Mouse (Mus musculus) kidney, adult 9 months (tissue): ENCODE measurements around the gene Cnih3.
A peak's percentile ranks its signal among the peaks of the same experiment; 100 is the strongest.

Source experiments
- DNase-seq: peaks from one replicate; pipeline ENCODE4 v3.0.0; 2022

Cnih3 gene

GRCm38 (mm10) chr1:181407281-181407680 lies 54.9 kb downstream of the Cnih3 start:
- no peak for DNase-seq

GRCm38 (mm10) chr1:181408086-181408975 lies 55.9 kb downstream of the Cnih3 start:
- DNase-seq = no peak

GRCm38 (mm10) chr1:181409693-181410092 lies 57.3 kb downstream of the Cnih3 start:
- DNase-seq = no peak

- DNase-seq = no peak
These were observed 58.3 kb downstream of the Cnih3 start for GRCm38 (mm10) chr1:181410647-181411254.

GRCm38 (mm10) chr1:181414985-181415384 lies 62.6 kb downstream of the Cnih3 start:
- DNase-seq = no peak

GRCm38 (mm10) chr1:181416841-181417240 lies 64.4 kb downstream of the Cnih3 start:
- no peak for DNase-seq

GRCm38 (mm10) chr1:181417937-181418523 lies 65.6 kb downstream of the Cnih3 start:
- DNase-seq = peak; percentile 60

GRCm38 (mm10) chr1:181420080-181420536 lies 67.7 kb downstream of the Cnih3 start:
- no peak for DNase-seq

- no peak for DNase-seq
These were observed 70.4 kb downstream of the Cnih3 start for GRCm38 (mm10) chr1:181422796-181423195.

- DNase-seq = no peak
These were observed 72.5 kb downstream of the Cnih3 start for GRCm38 (mm10) chr1:181424922-181425321.

GRCm38 (mm10) chr1:181425388-181425787 lies 73.0 kb downstream of the Cnih3 start:
- DNase-seq = no peak

- DNase-seq = no peak
These were observed 74.0 kb downstream of the Cnih3 start for GRCm38 (mm10) chr1:181426406-181426805.

- no peak for DNase-seq
These were observed 80.8 kb downstream of the Cnih3 start for GRCm38 (mm10) chr1:181433263-181433662.

GRCm38 (mm10) chr1:181435414-181435813 lies 83.0 kb downstream of the Cnih3 start:
- no peak for DNase-seq

GRCm38 (mm10) chr1:181440982-181441603 lies 88.7 kb downstream of the Cnih3 start:
- DNase-seq = peak; percentile 14

GRCm38 (mm10) chr1:181441654-181442241 lies 89.3 kb downstream of the Cnih3 start:
- DNase-seq = peak; percentile 58

GRCm38 (mm10) chr1:181445041-181445440 lies 92.6 kb downstream of the Cnih3 start:
- no peak for DNase-seq

- DNase-seq = peak; percentile 77
These were observed 93.3 kb downstream of the Cnih3 start for GRCm38 (mm10) chr1:181445630-181446257.

- peak; percentile 61 for DNase-seq
These were observed 94.2 kb downstream of the Cnih3 start for GRCm38 (mm10) chr1:181446591-181447114.

- no peak for DNase-seq
These were observed 95.1 kb downstream of the Cnih3 start for GRCm38 (mm10) chr1:181447576-181447975.

GRCm38 (mm10) chr1:181448041-181448440 lies 95.6 kb downstream of the Cnih3 start:
- DNase-seq = no peak

GRCm38 (mm10) chr1:181453106-181453505 lies 100.7 kb downstream of the Cnih3 start:
- no peak for DNase-seq
